Mouse (Mus musculus): Measurements from ENCODE around the gene Dhx37. TPM values are rescaled to one million over a fixed set of nuclear protein-coding genes. Genes with fewer than 3 reads are reported as not detected.

Gene Dhx37
- total and polyA plus RNA-seq, 3 experiments: 27.4 to 549 (median 55.3) TPM

DNA sequence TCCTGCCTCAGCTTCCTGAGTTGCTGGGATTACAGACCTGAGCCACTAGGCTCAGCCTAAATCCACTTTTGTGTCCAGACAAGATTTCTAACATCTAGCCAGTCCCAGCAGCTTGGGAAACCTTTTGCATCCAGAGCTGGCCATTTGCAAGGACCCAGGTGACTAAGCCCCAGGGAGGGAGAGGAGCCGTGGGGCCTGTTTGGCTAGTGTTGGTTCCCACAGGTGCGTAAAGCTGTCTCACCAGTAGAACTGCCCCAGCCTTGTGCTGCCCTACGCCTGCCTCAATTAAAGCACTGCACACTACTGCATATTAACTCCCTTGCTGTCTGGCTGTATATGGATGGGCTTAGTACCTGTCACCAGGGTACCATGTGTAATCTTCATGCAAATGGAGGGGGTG, 45.5 kb upstream of the Dhx37 start (continued):
- TF ChIP-seq ZNF384 (IDR thresholded peaks at IDR 0.05; ENCODE audit: low read depth, low read length) (no peak), NELFE (IDR thresholded peaks at IDR 0.05; ENCODE audit: low read depth, low read length) (no peak), NRF1 (IDR thresholded peaks at IDR 0.05; ENCODE audit: insufficient read depth, low read depth, low read length, poor library complexity, severe bottlenecking) (no peak), GATA1 (IDR thresholded peaks at IDR 0.05; ENCODE audit: low read depth, low read length) (no peak)

DNA sequence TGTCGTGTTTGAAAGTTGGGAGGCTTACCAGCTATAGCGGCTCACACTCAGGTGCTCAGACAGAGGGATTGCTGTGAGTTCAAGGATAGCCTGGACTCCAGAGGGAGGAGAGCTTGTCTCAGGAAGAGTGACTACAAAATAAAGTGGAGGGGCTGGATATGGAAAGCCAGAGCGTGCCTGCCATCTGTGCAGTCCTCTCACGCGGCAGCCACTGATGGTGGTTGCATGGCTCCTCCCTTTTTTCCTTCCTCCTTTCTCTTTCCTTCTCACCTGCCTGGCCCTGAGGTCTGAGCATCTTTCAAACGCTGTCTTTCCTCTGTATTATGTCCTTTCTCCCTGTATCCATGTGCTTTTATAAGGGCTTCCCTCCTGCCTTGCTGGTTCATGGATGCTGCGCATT, 44.1 kb upstream of the Dhx37 start:
- DNase-seq (ENCODE audit: low read depth, low spot score): no peak
- no peaks in the 10 kb centered on the region for H3K9me3 ChIP-seq (replicated peaks; ENCODE audit: insufficient read depth, low read length)
- no peak for TF ChIP-seq JUND (IDR thresholded peaks at IDR 0.05; ENCODE audit: low read depth, low read length)
- TF ChIP-seq RAD21 (IDR thresholded peaks at IDR 0.05; ENCODE audit: low read depth, low read length): no peak
- no peak for TF ChIP-seq POLR2AphosphoS5 (IDR thresholded peaks at IDR 0.05; ENCODE audit: borderline replicate concordance, low read depth, low read length)
- TF ChIP-seq HCFC1 (IDR thresholded peaks at IDR 0.05; ENCODE audit: low read depth, low read length): no peak
- TF ChIP-seq MAZ (IDR thresholded peaks at IDR 0.05; ENCODE audit: low read depth, low read length): no peak
- no peak for TF ChIP-seq E2F4 (IDR thresholded peaks at IDR 0.05; ENCODE audit: borderline replicate concordance, low read depth, low read length)
- no peak for TF ChIP-seq MYC (IDR thresholded peaks at IDR 0.05; ENCODE audit: low read depth, low read length)
- TF ChIP-seq POLR2AphosphoS2 (IDR thresholded peaks at IDR 0.05; ENCODE audit: low read length): no peak
- TF ChIP-seq ZKSCAN1 (IDR thresholded peaks at IDR 0.05; ENCODE audit: low read depth, low read length): no peak
- TF ChIP-seq CHD2 (IDR thresholded peaks at IDR 0.05; ENCODE audit: low read length): no peak
- TF ChIP-seq GABPA (IDR thresholded peaks at IDR 0.05; ENCODE audit: low read depth, low read length): no peak
- H3K36me3 ChIP-seq (ENCODE audit: control insufficient read depth in 1 of 2, insufficient read depth in 2 of 2, low read length in 2 of 2): peaks cover 2 to 3% of the 10 kb centered on the region in 2 experiments; a peak in 3 of 4 replicates
- no peaks in the 10 kb centered on the region for H3K27me3 ChIP-seq (ENCODE audit: control insufficient read depth in 1 of 2, insufficient read depth in 2 of 2, low read length in 2 of 2)
- H3K4me3 ChIP-seq (ENCODE audit: control insufficient read depth in 1 of 2, insufficient read depth in 1 of 2, low read depth in 2 of 2, low read length in 2 of 2): no peak overlapping the region
- peaks cover 0 to 18% of the 10 kb centered on the region in 2 experiments; a peak in 1 of 4 replicates for H3K4me1 ChIP-seq (ENCODE audit: control insufficient read depth in 1 of 2, insufficient read depth in 2 of 2, low read length in 2 of 2)
- H3K9ac ChIP-seq (ENCODE audit: control insufficient read depth, low read depth, low read length, poor library complexity, severe bottlenecking): no peak overlapping the region
- no peak overlapping the region for H3K27ac ChIP-seq (ENCODE audit: control insufficient read depth, low read depth, low read length)
- H3K79me2 ChIP-seq (ENCODE audit: control insufficient read depth, insufficient read depth, low read length, poor library complexity): peaks cover 33% of the 10 kb centered on the region

DNA sequence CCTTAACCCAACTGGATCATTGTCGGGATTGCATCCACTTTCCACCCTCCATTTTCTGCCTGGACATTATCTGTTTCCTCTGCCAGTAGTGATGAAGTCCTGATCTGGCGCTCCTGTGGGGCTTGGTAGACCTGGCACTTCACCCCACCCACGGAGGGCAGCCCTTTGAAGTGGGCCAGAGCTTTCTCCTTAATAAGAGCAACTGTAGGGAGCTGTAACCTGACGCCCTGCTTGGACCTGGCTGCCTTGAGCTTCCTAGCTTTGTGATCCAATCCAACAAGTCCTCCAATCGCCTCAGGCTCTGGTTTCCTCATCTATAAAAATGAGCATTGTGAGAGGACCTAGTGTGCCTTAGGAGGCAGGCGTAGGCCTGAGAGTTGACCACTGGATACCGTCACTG, 43.6 kb upstream of the Dhx37 start:
- H3K4me1 ChIP-seq (ENCODE audit: control insufficient read depth in 1 of 2, insufficient read depth in 2 of 2, low read length in 2 of 2): peaks cover 0 to 18% of the 10 kb centered on the region in 2 experiments; a peak in 1 of 4 replicates
- H3K79me2 ChIP-seq (ENCODE audit: control insufficient read depth, insufficient read depth, low read length, poor library complexity): peaks cover 33% of the 10 kb centered on the region
- no peak overlapping the region for H3K27ac ChIP-seq (ENCODE audit: control insufficient read depth, low read depth, low read length)
- H3K9me3 ChIP-seq (replicated peaks; ENCODE audit: insufficient read depth, low read length): no peaks in the 10 kb centered on the region
- peaks cover 0 to 2% of the 10 kb centered on the region in 2 experiments; a peak in 2 of 4 replicates for H3K36me3 ChIP-seq (ENCODE audit: control insufficient read depth in 1 of 2, insufficient read depth in 2 of 2, low read length in 2 of 2)
- H3K4me3 ChIP-seq (ENCODE audit: control insufficient read depth in 1 of 2, insufficient read depth in 1 of 2, low read depth in 2 of 2, low read length in 2 of 2): no peak overlapping the region
- no peaks in the 10 kb centered on the region for H3K27me3 ChIP-seq (ENCODE audit: control insufficient read depth in 1 of 2, insufficient read depth in 2 of 2, low read length in 2 of 2)
- no peak for DNase-seq (ENCODE audit: low read depth, low spot score)
- TF ChIP-seq TBP (IDR thresholded peaks at IDR 0.05; ENCODE audit: low read depth, low read length) (no peak), POLR2AphosphoS5 (IDR thresholded peaks at IDR 0.05; ENCODE audit: borderline replicate concordance, low read depth, low read length) (no peak), JUND (IDR thresholded peaks at IDR 0.05; ENCODE audit: low read depth, low read length) (no peak), ZC3H11A (IDR thresholded peaks at IDR 0.05; ENCODE audit: low read depth, low read length) (no peak)
- H3K9ac ChIP-seq (ENCODE audit: control insufficient read depth, low read depth, low read length, poor library complexity, severe bottlenecking): no peak overlapping the region

All from MEL (cell line).